Mouse (Mus musculus) heart, postnatal 25 days (tissue): ENCODE results near the gene Atoh1. TPM values are rescaled to one million over a fixed set of nuclear protein-coding genes. Genes with fewer than 3 reads are reported as not detected.

Source experiments
- DNase-seq: peaks from one replicate; pipeline ENCODE4 v3.0.0; 2022; ENCODE audit warnings: low spot score
- intact Hi-C: fragments of 180-260 bp; cut with DNase I; formaldehyde crosslinking; loops from one replicate; pipeline ENCODE4 v1.15.1; 2025
- total RNA-seq, 2 experiments: library from RNA; stranded (reverse); gene quantifications; 2 replicates each; pipeline ENCODE4 v1.2.3; 2021

Atoh1 gene
- total RNA-seq, 2 experiments from 2014 or later: not detected

DNA sequence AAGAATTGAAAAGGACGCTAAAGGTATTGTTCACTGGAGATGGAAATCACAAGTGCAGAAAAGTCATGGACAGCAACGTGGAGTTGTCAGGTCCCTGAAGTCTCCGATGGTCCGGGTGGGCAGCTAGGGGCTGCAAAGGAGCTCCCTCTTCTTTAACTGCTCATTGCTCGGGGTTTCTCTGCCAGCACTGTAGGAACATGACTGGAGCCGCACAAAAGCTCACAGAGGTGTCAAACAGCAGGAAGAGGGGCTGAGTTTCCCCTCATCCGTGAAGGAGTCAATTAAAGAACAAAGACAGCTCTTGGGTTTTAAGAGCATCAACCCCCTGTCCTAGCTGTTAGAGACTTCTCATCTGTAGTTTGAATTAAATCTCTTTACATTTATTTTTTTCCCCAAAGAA is 44.5 kb downstream of the Atoh1 start:
- DNase-seq: no peak
- intact Hi-C loops: no loop called here
